Mouse (Mus musculus) myocyte (in vitro differentiated cells): ENCODE results near the gene Acp5.

Source experiments
- E2F4 ChIP-seq: IDR thresholded peaks from one replicate; pipeline ENCODE4 v1.6.1; 2011; ENCODE audit warnings: mild to moderate bottlenecking, control low read depth, moderate library complexity; ENCODE audit not compliant: insufficient read depth
- MAX ChIP-seq: IDR thresholded peaks from one replicate; pipeline ENCODE4 v1.6.1; 2011; ENCODE audit warnings: low read depth, mild to moderate bottlenecking, control low read depth
- MYOD1 ChIP-seq, 3 experiments: IDR thresholded peaks; one replicate each; pipeline ENCODE4 v1.6.1; 2011; ENCODE audit warnings: control low read depth in 2 of 3, low read depth in 2 of 3, mild to moderate bottlenecking in 2 of 3, moderate library complexity in 1 of 3; ENCODE audit not compliant: insufficient read length in 2 of 3, control insufficient read depth in 1 of 3
- POLR2A ChIP-seq: IDR thresholded peaks from one replicate; pipeline ENCODE4 v1.6.1; 2011; ENCODE audit warnings: low read depth, mild to moderate bottlenecking, control low read depth, moderate library complexity; ENCODE audit not compliant: insufficient read length
- REST ChIP-seq: IDR thresholded peaks from one replicate; pipeline ENCODE4 v1.6.1; 2011; ENCODE audit warnings: mild to moderate bottlenecking, control low read depth, moderate library complexity; ENCODE audit not compliant: insufficient read depth, insufficient read length
- TCF12 ChIP-seq: IDR thresholded peaks from one replicate; pipeline ENCODE4 v1.6.1; 2011; ENCODE audit warnings: mild to moderate bottlenecking, control low read depth; ENCODE audit not compliant: poor library complexity, insufficient read depth, severe bottlenecking
- USF1 ChIP-seq: IDR thresholded peaks from one replicate; pipeline ENCODE4 v1.6.1; 2011; ENCODE audit warnings: low read depth, mild to moderate bottlenecking, control low read depth, moderate library complexity

GRCm38 (mm10) chr9:22162912-22163311 lies 27.4 kb upstream of the Acp5 start:
- TF ChIP-seq POLR2A: no peak
- no peak for TF ChIP-seq E2F4
- no peak for TF ChIP-seq REST
- TF ChIP-seq TCF12: no peak
- no peak for TF ChIP-seq MYOD1 (IDR thresholded peaks at IDR 0.05; ENCODE audit: control insufficient read depth in 1 of 3, insufficient read length in 2 of 3, low read depth in 2 of 3)
- no peak for TF ChIP-seq MAX
- TF ChIP-seq USF1: no peak
